Mouse (Mus musculus): Measurements from ENCODE around the gene Ccdc169.

Gene Ccdc169

DNA sequence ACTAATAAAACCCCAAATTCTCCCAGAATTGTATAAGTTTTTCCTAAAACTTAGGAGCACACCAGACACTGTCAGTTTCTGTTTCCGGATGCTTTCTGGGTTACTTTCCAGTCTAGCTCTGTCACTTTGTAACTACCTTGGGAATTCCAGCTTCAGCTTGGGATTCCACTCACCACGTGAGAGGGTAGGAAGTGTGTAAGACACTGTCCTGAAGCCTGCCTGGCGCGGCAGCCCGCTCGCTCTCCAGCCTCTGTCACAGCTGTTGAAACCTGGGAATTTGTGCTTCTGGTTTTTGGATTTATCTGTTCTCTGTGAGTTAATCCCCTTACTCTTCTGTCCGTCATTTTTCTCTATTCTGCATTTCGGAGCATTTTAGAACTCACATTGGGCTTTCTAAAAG lies 21.1 kb upstream of the Ccdc169 start:
- in situ Hi-C loops (cut with MboI; ENCODE audit: unreplicated experiment in 2 of 2), result loop anchor here in 1 of 2 experiments (25.0 kb wide), 1 partner anchor 304 kb away; the partner anchor contains the start of gene Rfxap

DNA sequence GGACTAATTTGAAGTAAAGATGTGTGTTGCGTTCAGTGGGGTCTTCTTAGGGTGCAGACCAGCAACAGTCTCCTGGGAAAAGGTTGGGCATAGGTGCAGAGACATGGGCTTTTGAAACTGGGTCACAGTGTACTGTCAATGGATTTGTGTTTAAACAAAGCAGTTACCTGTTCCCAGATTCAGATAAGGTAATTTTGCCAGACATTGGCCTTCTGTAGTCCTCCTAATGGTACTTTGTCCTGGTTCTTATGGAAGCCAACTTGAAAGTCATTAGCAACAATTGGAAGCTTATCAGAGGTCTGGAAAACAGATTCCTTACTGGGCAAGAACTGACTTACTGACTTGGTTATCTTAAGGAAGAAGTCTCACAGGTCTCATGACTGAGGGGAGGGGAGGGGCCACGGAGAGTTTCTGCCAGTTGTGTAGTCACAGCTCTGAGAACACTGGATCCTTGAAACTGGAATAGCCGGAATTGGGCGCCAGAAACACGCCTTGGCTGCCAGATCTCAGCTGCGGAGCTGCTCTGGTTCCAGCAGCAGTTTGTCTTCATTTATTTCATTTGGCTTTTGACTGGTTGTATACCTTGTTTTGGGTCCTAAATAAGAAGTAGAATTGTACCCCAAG lies 17.8 kb upstream of the Ccdc169 start:
- in situ Hi-C loops (cut with MboI; ENCODE audit: unreplicated experiment in 2 of 2), result loop anchor here in 1 of 2 experiments (25.0 kb wide), 1 partner anchor 307 kb away; the partner anchor contains the start of gene Rfxap

DNA sequence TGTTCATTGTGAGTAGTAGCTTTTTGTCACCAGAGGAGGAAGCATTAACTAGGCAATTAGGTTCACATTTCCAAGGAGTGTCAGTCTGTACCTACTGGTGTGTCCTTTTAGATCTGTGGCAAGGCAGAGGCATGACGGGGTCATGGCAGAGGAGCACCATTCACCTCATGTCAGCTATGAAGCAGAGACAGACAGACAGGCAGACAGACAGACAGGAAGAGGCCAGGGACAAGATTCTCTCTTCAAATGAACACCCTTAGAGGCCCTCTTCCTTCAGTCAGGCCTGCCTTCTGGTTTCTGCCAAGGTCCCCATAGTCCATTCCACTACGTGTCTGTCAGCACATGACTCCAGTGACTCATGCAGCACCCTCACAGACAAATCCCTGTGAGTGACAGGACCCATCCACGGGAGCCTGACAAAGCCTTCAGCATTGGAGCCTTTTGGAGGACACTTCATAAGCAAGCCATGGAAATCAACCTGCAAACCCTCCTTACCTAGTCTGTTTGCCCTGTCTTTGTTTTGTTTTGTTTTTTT lies 14.7 kb upstream of the Ccdc169 start:
- in situ Hi-C loops (cut with MboI; ENCODE audit: unreplicated experiment in 2 of 2), result loop anchor here in 1 of 2 experiments (25.0 kb wide), 1 partner anchor 310 kb away; the partner anchor contains the start of gene Rfxap

DNA sequence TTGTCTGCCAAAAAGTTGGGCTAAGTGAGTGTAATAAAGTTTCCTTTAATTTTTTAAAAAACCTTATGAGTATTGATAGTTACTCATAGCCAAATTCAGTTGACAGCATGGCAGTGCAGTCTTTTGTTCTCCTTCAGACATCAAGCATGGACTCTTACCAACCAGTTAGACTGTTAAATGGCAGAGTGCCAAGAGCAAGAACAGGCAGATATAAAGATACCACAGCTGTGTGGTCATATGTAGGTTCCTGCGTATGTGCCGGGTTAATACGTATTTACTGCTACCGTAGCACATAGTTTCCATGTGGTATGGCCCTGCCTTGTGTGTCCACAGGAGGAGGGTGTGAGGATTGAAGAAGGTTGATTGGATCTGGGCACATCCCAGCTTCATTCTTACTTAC lies 14.1 kb upstream of the Ccdc169 start:
- in situ Hi-C loops (cut with MboI; ENCODE audit: unreplicated experiment in 2 of 2), result loop anchor here in 1 of 2 experiments (25.0 kb wide), 1 partner anchor 311 kb away; the partner anchor contains the start of gene Rfxap

DNA sequence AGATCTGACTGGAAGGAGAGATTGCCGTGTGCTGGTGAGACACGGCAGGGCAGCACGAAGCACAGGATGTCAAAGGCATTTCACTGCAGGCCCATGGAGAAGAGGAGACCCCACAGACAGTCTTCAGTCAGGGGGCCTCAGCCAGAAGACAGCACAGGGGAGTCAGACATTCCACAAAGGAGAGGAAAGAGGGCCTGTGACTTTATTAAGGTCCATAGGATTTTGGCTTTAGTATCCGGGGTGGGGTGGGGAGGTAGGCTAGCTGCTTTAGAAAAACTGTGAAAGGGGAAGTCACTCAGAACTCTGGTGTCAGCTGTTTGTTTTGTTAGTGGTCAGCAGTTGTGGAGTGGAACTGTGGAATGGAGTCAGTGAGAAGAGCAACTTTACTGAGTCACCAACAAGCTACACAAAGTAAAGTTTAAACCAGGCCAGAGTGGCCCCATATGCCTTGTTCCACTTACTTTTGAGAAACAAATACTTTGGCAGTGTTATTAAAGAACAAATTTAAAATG lies 7.9 kb upstream of the Ccdc169 start:
- in situ Hi-C loops (cut with MboI; ENCODE audit: unreplicated experiment in 2 of 2), result no loop called here

DNA sequence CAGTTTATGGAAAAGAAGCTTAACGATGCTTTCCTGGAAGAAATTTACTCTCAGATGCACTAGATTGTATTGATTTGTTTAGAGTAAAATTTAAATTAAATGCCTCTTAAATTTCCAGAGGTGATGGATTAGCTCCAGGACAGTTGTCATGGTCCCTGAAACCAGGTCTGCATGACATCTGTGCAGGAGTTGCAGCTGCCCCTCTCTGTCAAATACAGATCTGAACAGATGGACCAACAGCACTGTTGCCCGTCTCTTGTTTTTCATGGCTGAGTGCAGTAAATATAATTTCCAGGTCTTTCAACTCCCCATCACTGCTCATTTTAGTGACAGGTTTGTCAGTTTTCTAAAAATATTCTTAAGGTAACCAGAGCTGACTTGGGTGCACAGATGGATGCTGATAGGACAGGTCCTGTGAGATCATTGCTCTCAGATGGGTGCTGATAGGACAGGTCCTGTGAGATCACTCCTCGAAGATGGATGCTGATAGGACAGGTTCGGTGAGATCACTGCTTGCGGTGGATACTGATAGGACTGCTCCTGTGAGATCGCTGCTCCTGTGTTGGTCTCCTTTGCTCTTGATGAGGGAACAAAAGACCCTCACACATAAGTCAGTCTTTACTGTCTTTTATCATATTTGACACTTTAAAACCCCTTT lies 5.4 kb upstream of the Ccdc169 start:
- in situ Hi-C loops (cut with MboI; ENCODE audit: unreplicated experiment in 2 of 2), result no loop called here

DNA sequence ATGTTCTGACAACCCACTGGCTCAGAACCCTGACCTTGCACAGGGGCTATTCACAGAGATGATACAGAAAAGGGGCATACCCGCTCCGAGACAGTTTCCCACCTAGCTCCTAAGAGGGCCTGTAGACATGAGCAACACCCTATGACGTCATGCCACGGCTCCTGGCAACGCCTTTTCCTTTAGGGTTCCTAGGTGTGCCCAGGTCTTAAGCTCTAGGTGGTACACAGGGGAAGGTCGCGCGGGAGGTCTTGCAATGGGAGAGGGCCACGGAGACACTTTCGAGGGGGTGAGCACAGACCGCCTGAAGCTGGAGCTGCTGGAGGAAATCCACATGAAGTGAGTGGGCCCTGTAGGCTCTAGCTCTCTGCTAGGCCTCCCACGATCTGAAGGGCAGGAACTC lies 2.7 kb downstream of the Ccdc169 start:
- in situ Hi-C loops (cut with MboI; ENCODE audit: unreplicated experiment in 2 of 2), result no loop called here

DNA sequence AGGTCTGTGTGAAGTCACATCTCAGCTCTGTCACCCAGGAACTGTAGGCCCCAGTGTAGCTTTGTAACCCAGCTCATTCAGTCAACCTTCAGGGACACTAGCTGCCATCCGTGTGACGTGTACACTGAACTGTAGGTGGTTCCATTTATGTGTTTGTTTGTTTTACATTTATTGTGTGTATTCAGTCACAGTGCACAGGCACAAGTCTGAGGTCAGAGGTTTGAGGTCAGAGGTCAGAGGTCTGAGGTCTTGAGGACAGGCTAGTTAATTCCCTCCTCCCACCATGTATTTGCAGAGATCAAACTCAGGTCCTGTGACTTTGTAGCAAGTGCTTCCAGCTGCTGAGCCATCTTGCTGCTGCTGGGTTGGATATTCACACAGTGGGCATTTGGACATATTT lies 4.3 kb downstream of the Ccdc169 start:
- in situ Hi-C loops (cut with MboI; ENCODE audit: unreplicated experiment in 2 of 2), result no loop called here

DNA sequence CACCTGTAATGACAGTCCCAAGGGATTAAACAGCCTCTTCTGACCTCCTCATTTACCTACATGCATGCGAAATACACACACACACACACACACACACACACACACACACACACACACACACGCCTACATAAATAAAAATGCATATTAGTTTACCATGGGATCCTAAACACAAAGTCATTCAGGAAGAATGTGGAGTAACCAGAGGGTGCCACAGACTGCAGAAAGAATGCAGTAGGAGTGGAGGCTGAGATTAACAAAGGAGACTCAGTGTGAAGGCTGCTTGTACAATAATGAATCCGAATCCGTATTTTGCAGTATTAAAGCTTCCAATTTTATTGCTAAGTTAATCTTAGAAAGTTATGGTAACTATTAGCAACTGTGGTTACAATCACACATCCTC lies 7.8 kb downstream of the Ccdc169 start:
- in situ Hi-C loops (cut with MboI; ENCODE audit: unreplicated experiment in 2 of 2), result no loop called here

DNA sequence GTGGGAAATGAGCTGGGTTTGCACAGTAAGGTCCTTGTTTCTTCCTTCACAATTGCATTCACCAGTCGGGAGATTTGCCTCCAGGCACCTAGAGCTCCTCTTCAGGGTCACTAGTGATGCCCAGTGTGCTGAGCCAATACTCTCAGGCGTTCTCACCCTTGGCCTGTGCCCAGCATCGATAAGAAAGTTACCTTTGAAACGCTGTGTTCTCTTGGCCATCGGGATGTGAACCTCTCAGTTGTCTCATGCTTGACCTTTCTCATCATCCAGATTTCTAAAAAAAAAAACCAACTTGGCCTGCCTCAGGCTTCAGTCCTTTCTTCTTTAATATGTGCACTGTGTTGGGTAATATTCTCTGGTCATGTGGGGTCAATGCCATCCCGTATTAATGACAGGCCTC lies 9.3 kb downstream of the Ccdc169 start:
- in situ Hi-C loops (cut with MboI; ENCODE audit: unreplicated experiment in 2 of 2), result no loop called here

DNA sequence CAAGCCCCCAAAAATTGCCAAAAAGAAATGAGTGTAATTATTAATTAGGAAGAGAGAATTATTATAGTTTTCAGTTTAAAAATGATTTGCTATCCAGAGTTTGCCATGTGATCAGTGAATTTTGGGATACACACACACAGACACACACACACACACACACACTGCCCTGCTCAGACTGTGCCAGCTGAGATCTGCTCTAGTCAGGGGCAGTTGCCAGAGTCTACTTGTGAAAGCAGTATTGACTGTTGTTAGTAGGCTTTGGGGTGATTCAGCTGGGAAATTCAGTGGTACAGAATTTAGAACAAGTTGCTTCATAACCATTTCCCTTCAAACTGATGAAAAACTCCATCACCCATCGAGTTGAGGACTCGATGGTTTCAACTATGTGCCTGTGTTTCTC lies 10.0 kb downstream of the Ccdc169 start:
- in situ Hi-C loops (cut with MboI; ENCODE audit: unreplicated experiment in 2 of 2), result no loop called here

DNA sequence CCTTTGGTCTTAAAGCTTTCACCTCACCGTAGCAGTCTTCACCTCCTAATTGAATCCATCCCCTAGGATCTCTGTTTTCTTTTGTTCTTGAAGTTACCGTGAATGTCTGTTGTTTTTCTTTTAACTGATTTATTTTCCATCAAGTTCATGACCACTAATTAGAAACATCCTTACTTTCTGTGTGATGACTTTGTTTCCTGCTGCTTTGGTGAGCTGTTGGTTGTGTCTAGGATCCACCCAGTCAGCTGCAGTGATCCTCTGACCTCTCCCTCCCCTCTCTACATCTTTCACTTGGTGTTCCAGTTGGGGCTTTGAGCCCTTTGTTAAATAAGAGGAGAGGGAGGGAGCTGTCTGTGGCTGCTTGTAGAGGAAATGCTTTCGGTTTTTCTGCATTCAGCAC lies 11.0 kb downstream of the Ccdc169 start:
- in situ Hi-C loops (cut with MboI; ENCODE audit: unreplicated experiment in 2 of 2), result no loop called here

DNA sequence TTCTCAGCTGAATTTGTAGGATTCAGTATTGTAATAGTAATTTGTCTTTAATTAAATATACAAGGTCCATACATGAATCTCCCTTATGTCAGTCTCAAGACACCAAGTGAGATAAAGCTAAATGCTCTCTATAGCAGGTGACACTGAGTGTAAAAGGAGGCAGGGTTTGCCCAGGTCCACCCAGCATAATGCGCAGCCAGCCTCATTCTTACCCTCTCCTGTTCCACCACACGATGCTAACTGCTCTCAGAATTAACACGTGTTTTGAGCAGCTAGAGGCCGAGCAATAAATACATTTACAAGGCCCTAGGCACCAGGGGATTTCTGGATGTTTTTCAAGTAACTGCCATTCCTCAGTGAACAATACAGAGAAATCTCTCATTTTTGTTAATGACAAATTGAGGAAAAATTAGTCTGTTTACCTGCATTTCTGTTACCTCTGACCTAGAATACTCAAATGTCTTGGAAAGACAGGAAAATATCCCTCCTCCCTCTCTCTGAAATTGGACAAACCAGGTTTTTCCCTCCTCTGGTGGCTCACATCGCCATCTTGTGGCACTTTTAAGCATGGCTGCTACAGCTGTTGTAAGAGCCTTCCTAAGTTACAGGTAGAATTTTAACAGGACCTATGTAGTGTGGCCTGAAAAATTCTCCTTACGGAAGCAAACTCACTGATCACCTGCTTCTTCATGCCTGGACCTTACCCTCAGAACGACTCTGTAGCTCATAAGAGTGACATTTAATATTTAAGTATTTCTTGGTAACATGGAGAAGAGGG lies 14.7 kb downstream of the Ccdc169 start:
- in situ Hi-C loops (cut with MboI; ENCODE audit: unreplicated experiment in 2 of 2), result no loop called here

DNA sequence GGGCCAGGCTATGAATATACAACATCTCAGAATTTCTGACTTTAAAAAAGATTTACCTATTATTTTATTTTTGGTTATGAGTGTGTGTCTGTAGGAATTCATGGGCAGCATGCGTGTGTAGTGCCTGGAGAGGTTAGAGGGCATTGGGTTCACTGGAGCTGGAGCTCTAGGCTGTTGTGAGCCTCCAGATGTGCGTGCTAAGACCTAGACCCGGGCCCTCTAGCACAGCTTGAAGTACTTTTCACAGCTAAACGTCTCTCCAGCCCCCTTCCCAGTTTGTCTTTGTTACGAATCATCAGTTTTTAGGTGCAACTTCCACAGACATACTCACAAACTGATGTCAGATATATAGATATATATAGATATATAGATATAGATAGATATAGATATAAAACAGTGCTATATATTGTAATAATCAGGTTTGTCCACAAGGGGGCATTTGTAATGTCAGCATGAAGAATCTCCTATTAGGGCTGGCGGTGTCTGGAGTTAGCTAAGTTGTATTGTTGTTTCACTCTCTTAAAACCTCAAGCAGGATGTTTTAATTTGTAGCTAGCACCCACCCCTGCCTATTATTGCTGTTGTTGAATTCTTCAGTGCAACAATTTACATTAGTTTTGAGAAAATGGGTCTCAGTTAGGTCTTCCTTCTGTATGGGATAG lies 15.7 kb downstream of the Ccdc169 start:
- in situ Hi-C loops (cut with MboI; ENCODE audit: unreplicated experiment in 2 of 2), result no loop called here

DNA sequence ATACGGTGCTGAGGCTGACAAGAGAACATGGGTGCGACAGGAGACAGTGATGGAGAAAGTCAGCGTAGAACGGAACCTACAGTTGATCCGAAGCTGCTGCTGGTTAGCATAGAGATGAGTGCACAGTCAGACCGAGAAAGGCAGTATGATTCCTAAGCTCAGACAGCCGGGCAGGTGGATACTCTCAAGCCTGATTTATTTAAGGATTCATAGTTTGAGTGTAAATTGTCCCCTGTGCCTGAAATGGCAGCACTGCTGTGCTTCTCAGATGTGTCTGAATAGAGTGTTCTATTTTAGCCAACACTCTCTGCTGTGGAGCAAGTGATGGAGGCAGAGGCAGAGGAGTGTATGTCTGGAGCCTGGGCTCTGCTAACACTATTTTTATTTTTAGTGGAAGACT lies 17.0 kb downstream of the Ccdc169 start:
- in situ Hi-C loops (cut with MboI; ENCODE audit: unreplicated experiment in 2 of 2), result no loop called here

DNA sequence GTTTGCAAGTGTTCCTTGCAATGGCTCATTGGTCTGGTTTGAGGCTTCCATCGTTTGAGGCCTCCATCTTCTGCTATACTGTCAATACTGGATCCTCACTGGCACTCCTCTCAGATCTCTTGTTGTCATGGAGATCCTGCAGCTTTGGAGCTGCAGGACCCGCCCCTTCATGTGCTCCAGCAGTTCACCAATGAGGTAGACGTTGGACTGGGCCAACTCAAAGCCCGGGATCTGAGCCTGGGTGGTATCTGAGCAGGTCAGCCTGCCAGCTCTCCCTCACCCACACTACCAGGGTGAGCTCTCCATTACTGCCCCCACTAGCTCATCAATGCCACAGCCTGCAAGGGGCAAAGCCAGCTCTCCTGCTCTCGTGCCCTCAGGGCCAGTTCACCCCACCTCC lies 20.3 kb downstream of the Ccdc169 start:
- in situ Hi-C loops (cut with MboI; ENCODE audit: unreplicated experiment in 2 of 2), result no loop called here

DNA sequence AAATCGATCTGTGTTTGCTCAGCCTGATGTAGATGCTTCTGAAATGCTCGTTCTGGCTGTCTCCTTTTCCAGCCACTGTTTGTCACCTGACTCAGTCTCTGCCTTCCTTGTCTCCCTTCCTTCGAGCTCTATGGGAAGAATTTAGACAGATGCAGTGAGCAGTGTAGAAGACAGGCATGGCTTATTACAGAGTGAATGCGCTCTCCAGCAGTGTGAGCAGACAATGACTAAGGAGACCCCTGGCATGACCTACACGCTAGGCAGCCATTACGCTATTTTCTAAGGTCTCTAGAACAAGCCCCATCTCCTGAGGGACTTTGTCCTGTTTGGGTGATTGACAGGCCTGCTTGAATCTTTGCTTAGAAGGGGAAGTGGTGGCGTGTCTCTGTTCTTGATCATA lies 24.0 kb downstream of the Ccdc169 start:
- in situ Hi-C loops (cut with MboI; ENCODE audit: unreplicated experiment in 2 of 2), result no loop called here

DNA sequence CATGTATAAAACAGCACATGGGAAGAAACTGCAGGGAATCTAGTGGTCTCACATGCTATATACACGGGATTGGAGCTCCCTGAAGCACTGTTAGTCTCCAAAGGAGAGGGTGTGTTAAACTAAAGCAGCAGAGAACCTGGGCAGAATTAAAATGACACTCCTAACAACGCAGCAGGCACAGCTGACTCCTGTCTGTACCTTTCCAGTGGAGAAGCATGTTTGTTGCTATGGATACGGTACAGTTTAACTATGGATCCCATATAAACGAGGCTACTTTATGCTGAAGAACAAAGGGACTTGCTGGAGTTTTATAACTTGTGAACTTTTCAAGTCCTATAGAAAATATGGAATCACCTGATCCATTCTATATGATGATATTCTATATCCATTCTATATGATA lies 26.4 kb downstream of the Ccdc169 start:
- in situ Hi-C loops (cut with MboI; ENCODE audit: unreplicated experiment in 2 of 2), result no loop called here

DNA sequence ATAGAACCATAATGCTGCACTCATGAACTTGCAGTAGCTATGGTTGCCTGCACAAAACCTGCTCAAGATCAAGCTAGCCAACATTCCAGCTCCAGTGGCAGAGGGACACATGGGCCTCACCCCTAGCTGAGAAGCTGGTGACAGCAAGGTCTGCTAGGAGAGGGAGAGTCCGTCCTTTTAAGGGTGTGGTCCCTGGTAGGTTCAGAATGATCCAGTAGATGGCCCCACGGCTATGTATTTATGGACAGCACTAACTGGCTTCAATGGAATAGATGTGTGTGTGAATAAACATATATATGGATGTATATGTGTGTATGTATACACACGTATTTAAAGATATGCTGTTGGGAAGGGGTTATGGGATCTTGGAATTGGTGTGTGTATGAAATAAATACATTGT lies 35.3 kb downstream of the Ccdc169 start:
- in situ Hi-C loops (cut with MboI; ENCODE audit: unreplicated experiment in 2 of 2), result no loop called here

DNA sequence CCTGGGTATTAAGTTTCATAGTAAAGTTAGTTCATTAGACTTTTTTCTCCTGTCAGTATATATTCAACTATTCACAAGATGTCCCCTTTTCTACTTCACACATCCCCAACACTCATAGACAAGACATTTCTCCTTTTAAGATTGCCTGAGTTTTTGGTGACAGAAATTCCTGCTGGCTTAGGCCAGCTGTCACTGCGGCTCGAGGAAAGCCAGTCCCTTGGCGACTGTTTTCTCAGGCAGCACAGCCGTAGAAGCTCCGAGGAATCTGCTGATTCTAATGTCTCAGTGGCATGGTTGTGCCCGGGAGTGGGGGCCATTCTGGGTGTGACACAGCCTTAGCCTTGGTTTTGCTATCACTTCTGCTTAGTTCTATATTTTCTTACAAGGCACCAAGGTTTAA lies 40.1 kb downstream of the Ccdc169 start:
- in situ Hi-C loops (cut with MboI; ENCODE audit: unreplicated experiment in 2 of 2), result no loop called here

DNA sequence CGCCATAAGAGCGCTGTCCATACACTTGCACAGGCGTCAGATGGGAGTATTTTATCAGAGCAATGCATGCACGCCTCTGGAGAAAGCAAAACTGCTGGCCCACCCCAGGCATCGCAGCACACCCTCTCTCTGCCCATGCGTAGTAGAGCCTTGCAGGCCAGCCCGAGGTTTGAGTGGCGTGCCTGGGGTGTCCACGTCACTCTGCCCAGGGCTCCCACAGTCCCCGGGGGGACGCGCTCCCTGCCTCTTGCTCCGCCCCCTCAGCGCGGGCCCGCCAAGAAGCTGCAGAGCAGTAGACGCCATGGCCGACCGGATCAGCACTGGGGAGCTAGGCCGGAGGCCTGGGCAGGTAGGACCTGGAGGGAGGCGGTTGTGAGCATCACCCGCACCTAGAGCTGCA lies 44.6 kb downstream of the Ccdc169 start, which contains the start of gene Sohlh2:
Gene Sohlh2 (plus strand): TSS at position 263 of the 400 bp plus-strand sequence.
- in situ Hi-C loops (cut with MboI; ENCODE audit: unreplicated experiment in 2 of 2), result no loop called here

Measured in v-Abl transformed pro-B cells (cell line).